Mouse (Mus musculus) embryonic facial prominence, embryonic 15.5 days (tissue): ENCODE results near the gene Slc38a2. TPM values are rescaled to one million over a fixed set of nuclear protein-coding genes. Genes with fewer than 3 reads are reported as not detected.
A peak's percentile ranks its signal among the peaks of the same experiment; 100 is the strongest.

Experiments
- ATAC-seq: fragments of 200-750 bp; cut with Nextera tagmentation; 2 replicates; pipeline ENCODE4 v1.8.0; 2017; ENCODE audit warnings: low read depth, moderate TSS enrichment; ENCODE audit not compliant: insufficient number of reproducible peaks, low FRiP score, low TSS enrichment
- H3K27ac ChIP-seq: fragments of 300-500 bp; sonication (generic); replicated peaks from 2 replicates; pipeline ENCODE4 v1.5.1; 2015; ENCODE audit warnings: mild to moderate bottlenecking, inconsistent platforms
- H3K27me3 ChIP-seq: fragments of 300-500 bp; sonication (generic); 2 replicates; pipeline ENCODE4 v1.6.1; 2015; ENCODE audit warnings: inconsistent platforms
- H3K36me3 ChIP-seq: fragments of 300-500 bp; sonication (generic); 2 replicates; pipeline ENCODE4 v1.6.1; 2015; ENCODE audit warnings: mild to moderate bottlenecking, inconsistent platforms
- H3K4me1 ChIP-seq: fragments of 300-500 bp; sonication (generic); 2 replicates; pipeline ENCODE4 v1.6.1; 2015; ENCODE audit warnings: inconsistent platforms
- H3K4me2 ChIP-seq: fragments of 300-500 bp; sonication (generic); replicated peaks from 2 replicates; pipeline ENCODE4 v1.6.1; 2015; ENCODE audit warnings: mild to moderate bottlenecking, inconsistent platforms
- H3K4me3 ChIP-seq: fragments of 300-500 bp; sonication (generic); replicated peaks from 2 replicates; pipeline ENCODE4 v1.5.1; 2015; ENCODE audit warnings: mild to moderate bottlenecking, inconsistent platforms
- H3K9ac ChIP-seq: fragments of 300-500 bp; sonication (generic); 2 replicates; pipeline ENCODE4 v1.6.1; 2015; ENCODE audit warnings: inconsistent platforms
- H3K9me3 ChIP-seq: fragments of 300-500 bp; sonication (generic); replicated peaks from 2 replicates; pipeline ENCODE4 v1.6.1; 2016; ENCODE audit warnings: inconsistent platforms
- WGBS: fragments of 180-500 bp; shearing (Covaris S2); methylation state at CpG from one replicate; pipeline ENCODE4 v1.1.7; 2015; 5-methylcytosine and 5-hydroxymethylcytosine counted together
- polyA plus RNA-seq: library from polyadenylated mRNA; unstranded; fragments of >200 nt; fragmentation: Nextera tagmentation; extraction: Ambion mirVana; gene quantifications from 2 replicates; pipeline ENCODE4 v1.2.1, GENCODE M21; 2015

The Slc38a2 gene
- polyA plus RNA-seq, 1 experiment from 2014 or later, result 107 TPM

- Histone ChIP-seq H3K27ac (no peak overlapping the region), H3K4me3 (no peak overlapping the region), H3K27me3 (no peaks in the 10 kb centered on the region), H3K4me1 (peaks cover 17% of the 10 kb centered on the region; the same call in 1 of the 2 replicates), H3K9me3 (no peaks in the 10 kb centered on the region), H3K4me2 (no peak overlapping the region), H3K36me3 (peaks cover 34% of the 10 kb centered on the region), H3K9ac (no peak overlapping the region)
- ATAC-seq, result no peak
- WGBS, result 80% methylated on average over 9 of the region's 9 CpGs
Observed at GRCm38 (mm10) chr15:96686201-96687159, 13.1 kb downstream of the Slc38a2 start.

GRCm38 (mm10) chr15:96685273-96685672 is 14.3 kb downstream of the Slc38a2 start:
- peaks cover 12% of the 10 kb centered on the region; the same call in 1 of the 2 replicates for H3K4me1 ChIP-seq
- 59% methylated on average over 6 of the region's 6 CpGs for WGBS

GRCm38 (mm10) chr15:96684132-96684830 is 15.2 kb downstream of the Slc38a2 start:
- ATAC-seq, result no peak
- H3K27me3 ChIP-seq, result 0 out of 2 replicates have a peak, but pooled peaks cover 4% of the 10 kb centered on the region
- H3K27ac ChIP-seq, result no peak overlapping the region
- H3K36me3 ChIP-seq, result peaks cover 15% of the 10 kb centered on the region
- H3K9ac ChIP-seq, result no peak overlapping the region
- H3K4me1 ChIP-seq, result peaks cover 12% of the 10 kb centered on the region; the same call in 1 of the 2 replicates
- H3K4me2 ChIP-seq, result no peak overlapping the region
- no peak overlapping the region for H3K4me3 ChIP-seq
- H3K9me3 ChIP-seq, result no peaks in the 10 kb centered on the region
- 33% methylated on average over 11 of the region's 11 CpGs for WGBS

More at GRCm38 (mm10) chr15:96685273-96685672, 14.3 kb downstream of the Slc38a2 start:
- Histone ChIP-seq H3K27ac (no peak overlapping the region), H3K4me3 (no peak overlapping the region), H3K9ac (no peak overlapping the region), H3K36me3 (peaks cover 22% of the 10 kb centered on the region), H3K9me3 (no peaks in the 10 kb centered on the region), H3K27me3 (no peaks in the 10 kb centered on the region), H3K4me2 (no peak overlapping the region)
- ATAC-seq, result no peak

- Histone ChIP-seq H3K27ac (no peak overlapping the region), H3K4me3 (no peak overlapping the region), H3K9me3 (no peaks in the 10 kb centered on the region), H3K4me1 (peaks cover 17% of the 10 kb centered on the region), H3K9ac (no peak overlapping the region), H3K27me3 (peaks cover 4% of the 10 kb centered on the region; the same call in 1 of the 2 replicates), H3K36me3 (no peaks in the 10 kb centered on the region), H3K4me2 (no peak overlapping the region)
- ATAC-seq, result no peak
- WGBS, result 61% methylated on average over 19 of the region's 19 CpGs
Observed at GRCm38 (mm10) chr15:96678871-96679773, 20.4 kb downstream of the Slc38a2 start.

- no peak for ATAC-seq
- Histone ChIP-seq H3K4me2 (no peak overlapping the region), H3K27me3 (peaks cover 4% of the 10 kb centered on the region; the same call in 1 of the 2 replicates), H3K4me1 (peaks cover 13% of the 10 kb centered on the region), H3K9me3 (no peaks in the 10 kb centered on the region), H3K4me3 (no peak overlapping the region), H3K27ac (no peak overlapping the region), H3K9ac (no peak overlapping the region), H3K36me3 (no peaks in the 10 kb centered on the region)
- WGBS, result 38% methylated on average over 10 of the region's 10 CpGs
Observed at GRCm38 (mm10) chr15:96676518-96676917, 23.0 kb downstream of the Slc38a2 start.

- no peak overlapping the region for H3K9ac ChIP-seq
- ATAC-seq, result no peak
- 0 out of 2 replicates have a peak overlapping the region, but pooled peaks have one; percentile 28 for H3K27ac ChIP-seq
- H3K4me2 ChIP-seq, result no peak overlapping the region
- no peaks in the 10 kb centered on the region for H3K9me3 ChIP-seq
- H3K36me3 ChIP-seq, result no peaks in the 10 kb centered on the region
- no peak overlapping the region for H3K4me3 ChIP-seq
- peaks cover 4% of the 10 kb centered on the region; the same call in 1 of the 2 replicates for H3K27me3 ChIP-seq
- 53% methylated on average over 15 of the region's 15 CpGs for WGBS
- peaks cover 12% of the 10 kb centered on the region for H3K4me1 ChIP-seq
Observed at GRCm38 (mm10) chr15:96675744-96676143, 23.8 kb downstream of the Slc38a2 start.

- no peak overlapping the region for H3K27ac ChIP-seq
- no peaks in the 10 kb centered on the region for H3K9me3 ChIP-seq
- ATAC-seq, result no peak
- H3K27me3 ChIP-seq, result peaks cover 4% of the 10 kb centered on the region; the same call in 1 of the 2 replicates
- H3K4me3 ChIP-seq, result no peak overlapping the region
- no peak overlapping the region for H3K9ac ChIP-seq
- WGBS, result 85% methylated on average over 11 of the region's 11 CpGs
- no peak overlapping the region for H3K4me2 ChIP-seq
- no peaks in the 10 kb centered on the region for H3K36me3 ChIP-seq
- H3K4me1 ChIP-seq, result peaks cover 12% of the 10 kb centered on the region
Observed at GRCm38 (mm10) chr15:96675055-96675454, 24.5 kb downstream of the Slc38a2 start.

GRCm38 (mm10) chr15:96674089-96674488 is 25.4 kb downstream of the Slc38a2 start:
- Histone ChIP-seq H3K27me3 (no peaks in the 10 kb centered on the region; the same call in 1 of the 2 replicates), H3K36me3 (no peaks in the 10 kb centered on the region), H3K4me1 (peaks cover 12% of the 10 kb centered on the region), H3K4me3 (no peak overlapping the region), H3K9me3 (no peaks in the 10 kb centered on the region), H3K9ac (no peak overlapping the region), H3K27ac (no peak overlapping the region), H3K4me2 (no peak overlapping the region)
- 71% methylated on average over 1 of the region's 1 CpGs for WGBS
- no peak for ATAC-seq

GRCm38 (mm10) chr15:96669721-96670120 is 29.8 kb downstream of the Slc38a2 start:
- WGBS, result 83% methylated on average over 6 of the region's 6 CpGs
- no peaks in the 10 kb centered on the region for H3K27me3 ChIP-seq
- H3K9ac ChIP-seq, result no peak overlapping the region
- no peak overlapping the region for H3K27ac ChIP-seq
- no peak overlapping the region for H3K4me3 ChIP-seq
- H3K36me3 ChIP-seq, result no peaks in the 10 kb centered on the region
- H3K4me2 ChIP-seq, result no peak overlapping the region
- ATAC-seq, result no peak
- no peaks in the 10 kb centered on the region for H3K9me3 ChIP-seq
- peaks cover 6% of the 10 kb centered on the region; the same call in 1 of the 2 replicates for H3K4me1 ChIP-seq

- H3K9ac ChIP-seq, result 0 out of 2 replicates have a peak overlapping the region, but pooled peaks have one; percentile 23
- H3K36me3 ChIP-seq, result no peaks in the 10 kb centered on the region
- peaks cover 6% of the 10 kb centered on the region; the same call in 1 of the 2 replicates for H3K4me1 ChIP-seq
- H3K4me2 ChIP-seq, result peak overlapping the region; percentile 47
- no peak overlapping the region for H3K27ac ChIP-seq
- no peaks in the 10 kb centered on the region for H3K9me3 ChIP-seq
- H3K4me3 ChIP-seq, result peak overlapping the region; percentile 27
- H3K27me3 ChIP-seq, result no peaks in the 10 kb centered on the region
- ATAC-seq, result no peak
- WGBS, result 4% methylated on average over 7 of the region's 7 CpGs
Observed at GRCm38 (mm10) chr15:96666663-96667062, 32.9 kb downstream of the Slc38a2 start.
